Mouse (Mus musculus) myocyte (in vitro differentiated cells): ENCODE results near the gene Micu2. TPM values are rescaled to one million over a fixed set of nuclear protein-coding genes. Genes with fewer than 3 reads are reported as not detected.

ENCODE experiments used
- H3K27me3 ChIP-seq: one replicate; pipeline ENCODE4 v1.6.1; 2011; ENCODE audit not compliant: control insufficient read depth, insufficient read depth, insufficient read length
- H3K36me3 ChIP-seq: one replicate; pipeline ENCODE4 v1.6.1; 2011; ENCODE audit not compliant: control insufficient read depth, insufficient read depth
- H3K4me2 ChIP-seq: one replicate; pipeline ENCODE4 v1.6.1; 2011; ENCODE audit warnings: low read depth, control low read depth
- H3K4me3 ChIP-seq: one replicate; pipeline ENCODE4 v1.5.1; 2011; ENCODE audit warnings: mild to moderate bottlenecking, control low read depth, moderate library complexity
- H3K79me2 ChIP-seq: one replicate; pipeline ENCODE4 v1.6.1; 2011; ENCODE audit not compliant: control insufficient read depth, insufficient read depth
- H3ac ChIP-seq: one replicate; pipeline ENCODE4 v1.6.1; 2011; ENCODE audit not compliant: control insufficient read depth, insufficient read length
- CEBPB ChIP-seq: IDR thresholded peaks from 2 replicates; pipeline ENCODE4 v1.6.1; 2011; ENCODE audit warnings: mild to moderate bottlenecking, moderate library complexity; ENCODE audit not compliant: poor library complexity, insufficient read depth, severe bottlenecking
- E2F4 ChIP-seq: IDR thresholded peaks from one replicate; pipeline ENCODE4 v1.6.1; 2011; ENCODE audit warnings: mild to moderate bottlenecking, control low read depth, moderate library complexity; ENCODE audit not compliant: insufficient read depth
- MAX ChIP-seq: IDR thresholded peaks from one replicate; pipeline ENCODE4 v1.6.1; 2011; ENCODE audit warnings: low read depth, mild to moderate bottlenecking, control low read depth
- MYOD1 ChIP-seq, 3 experiments: IDR thresholded peaks; one replicate each; pipeline ENCODE4 v1.6.1; 2011; ENCODE audit warnings: control low read depth in 2 of 3, low read depth in 2 of 3, mild to moderate bottlenecking in 2 of 3, moderate library complexity in 1 of 3; ENCODE audit not compliant: insufficient read length in 2 of 3, control insufficient read depth in 1 of 3
- MYOG ChIP-seq, 3 experiments: IDR thresholded peaks; one replicate each; pipeline ENCODE4 v1.6.1; 2011; ENCODE audit warnings: control low read depth in 2 of 3, low read depth in 2 of 3, mild to moderate bottlenecking in 2 of 3; ENCODE audit not compliant: insufficient read length in 2 of 3, control insufficient read depth in 1 of 3, insufficient read depth in 1 of 3
- POLR2A ChIP-seq: IDR thresholded peaks from one replicate; pipeline ENCODE4 v1.6.1; 2011; ENCODE audit warnings: low read depth, mild to moderate bottlenecking, control low read depth, moderate library complexity; ENCODE audit not compliant: insufficient read length
- POLR2AphosphoS2 ChIP-seq: IDR thresholded peaks from one replicate; pipeline ENCODE4 v1.6.1; 2011; ENCODE audit warnings: low read depth, control low read depth; ENCODE audit not compliant: insufficient read length
- REST ChIP-seq: IDR thresholded peaks from one replicate; pipeline ENCODE4 v1.6.1; 2011; ENCODE audit warnings: mild to moderate bottlenecking, control low read depth, moderate library complexity; ENCODE audit not compliant: insufficient read depth, insufficient read length
- SRF ChIP-seq: IDR thresholded peaks from one replicate; pipeline ENCODE4 v1.6.1; 2011; ENCODE audit warnings: low read depth; ENCODE audit not compliant: control insufficient read depth, insufficient read length
- TCF12 ChIP-seq: IDR thresholded peaks from one replicate; pipeline ENCODE4 v1.6.1; 2011; ENCODE audit warnings: mild to moderate bottlenecking, control low read depth; ENCODE audit not compliant: poor library complexity, insufficient read depth, severe bottlenecking
- TCF3 ChIP-seq: IDR thresholded peaks from one replicate; pipeline ENCODE4 v1.6.1; 2011; ENCODE audit warnings: low read depth, control low read depth; ENCODE audit not compliant: insufficient read length
- USF1 ChIP-seq: IDR thresholded peaks from one replicate; pipeline ENCODE4 v1.6.1; 2011; ENCODE audit warnings: low read depth, mild to moderate bottlenecking, control low read depth, moderate library complexity
- polyA plus RNA-seq: library from polyadenylated mRNA; unstranded; fragments of >200 nt; fragmentation: generic; extraction: Trizol; gene quantifications from one replicate; pipeline ENCODE4 v1.2.1, GENCODE M21; 2012; ENCODE audit warnings: missing spikeins

The Micu2 gene
- polyA plus RNA-seq, 1 experiment, result 48.2 TPM

- TF ChIP-seq TCF12, result no peak
- no peak for TF ChIP-seq MAX
- H3ac ChIP-seq, result no peak overlapping the region
- H3K36me3 ChIP-seq, result no peaks in the 10 kb centered on the region
- no peaks in the 10 kb centered on the region for H3K27me3 ChIP-seq
- no peaks in the 10 kb centered on the region for H3K79me2 ChIP-seq
- H3K4me3 ChIP-seq, result no peak overlapping the region
- no peak overlapping the region for H3K4me2 ChIP-seq
Measured at GRCm38 (mm10) chr14:58018869-58019268, 19.8 kb upstream of the Micu2 start.

- no peak for TF ChIP-seq POLR2A
- TF ChIP-seq TCF12, result no peak
- no peak for TF ChIP-seq MYOG (IDR thresholded peaks at IDR 0.05; ENCODE audit: control insufficient read depth in 1 of 3, insufficient read depth in 1 of 3, insufficient read length in 2 of 3, low read depth in 2 of 3)
- TF ChIP-seq MYOD1 (IDR thresholded peaks at IDR 0.05; ENCODE audit: control insufficient read depth in 1 of 3, insufficient read length in 2 of 3, low read depth in 2 of 3), result peak; percentile 30 to 70 (median 50)
- Histone ChIP-seq H3K4me3 (no peak overlapping the region), H3K36me3 (no peaks in the 10 kb centered on the region), H3K4me2 (peak overlapping the region; percentile 28), H3ac (no peak overlapping the region), H3K79me2 (peaks cover under 1% of the 10 kb centered on the region), H3K27me3 (no peaks in the 10 kb centered on the region)
Measured at GRCm38 (mm10) chr14:58003852-58004251, 4.8 kb upstream of the Micu2 start.

- Histone ChIP-seq H3K27me3 (no peaks in the 10 kb centered on the region), H3K36me3 (no peaks in the 10 kb centered on the region), H3K4me2 (no peak overlapping the region), H3K79me2 (peaks cover 12% of the 10 kb centered on the region), H3ac (no peak overlapping the region), H3K4me3 (no peak overlapping the region)
- TF ChIP-seq POLR2AphosphoS2, result no peak
- TF ChIP-seq MYOG (IDR thresholded peaks at IDR 0.05; ENCODE audit: control insufficient read depth in 1 of 3, insufficient read depth in 1 of 3, insufficient read length in 2 of 3, low read depth in 2 of 3), result peak in 1 of 3 experiments; percentile 41
- no peak for TF ChIP-seq USF1
Measured at GRCm38 (mm10) chr14:58002161-58002560, 3.1 kb upstream of the Micu2 start.

DNA sequence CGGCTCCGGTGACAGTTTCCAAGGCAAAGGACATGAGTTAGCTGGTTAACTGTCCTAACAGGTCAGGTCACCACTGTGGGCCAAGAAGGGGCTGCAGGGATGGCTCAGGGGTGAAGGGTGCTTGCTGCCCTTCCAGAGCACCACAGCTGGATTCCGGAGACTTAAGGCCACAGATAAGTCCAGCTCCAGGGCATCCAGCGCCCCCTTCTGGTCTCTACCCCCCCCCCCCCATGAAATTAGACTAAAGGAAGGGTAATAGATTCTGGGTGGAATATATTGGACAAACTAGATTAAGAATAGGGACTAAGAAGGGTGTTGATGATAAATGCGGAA is 306 bp upstream of the Micu2 start:
- peak overlapping the region; percentile 34 for H3K4me3 ChIP-seq

DNA sequence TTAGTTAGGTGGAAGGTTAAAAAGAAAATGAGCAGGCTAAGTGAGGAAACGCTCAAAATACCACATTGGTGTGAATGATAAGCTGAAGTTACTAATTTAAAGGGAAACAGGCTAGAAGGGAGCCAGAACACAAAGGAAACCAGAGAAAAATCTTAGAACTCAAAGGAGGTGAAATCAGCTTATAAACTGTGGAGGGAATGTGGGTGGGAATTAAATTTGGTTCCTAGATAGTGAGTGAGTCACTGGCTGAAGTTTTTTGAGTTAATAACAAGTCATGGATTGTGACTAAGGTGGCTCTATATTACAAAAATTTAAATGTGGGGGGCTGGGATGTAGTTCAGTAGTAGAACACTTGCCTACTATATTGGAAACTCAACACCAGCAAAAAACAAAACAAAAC is 1.6 kb downstream of the Micu2 start:
- H3K79me2 ChIP-seq, result peaks cover 44% of the 10 kb centered on the region
- no peak overlapping the region for H3K4me3 ChIP-seq
- no peaks in the 10 kb centered on the region for H3K36me3 ChIP-seq
- no peak overlapping the region for H3ac ChIP-seq
- TF ChIP-seq POLR2AphosphoS2 (no peak), MYOG (IDR thresholded peaks at IDR 0.05; ENCODE audit: control insufficient read depth in 1 of 3, insufficient read depth in 1 of 3, insufficient read length in 2 of 3, low read depth in 2 of 3) (no peak), TCF3 (no peak), MYOD1 (IDR thresholded peaks at IDR 0.05; ENCODE audit: control insufficient read depth in 1 of 3, insufficient read length in 2 of 3, low read depth in 2 of 3) (no peak), REST (no peak), E2F4 (no peak)
- no peaks in the 10 kb centered on the region for H3K27me3 ChIP-seq
- H3K4me2 ChIP-seq, result peak overlapping the region; percentile 80

More for the DNA sequence above, 306 bp upstream of the Micu2 start:
- Histone ChIP-seq H3K4me2 (peak overlapping the region; percentile 73), H3K36me3 (no peaks in the 10 kb centered on the region), H3ac (peak overlapping the region; percentile 17), H3K27me3 (no peaks in the 10 kb centered on the region), H3K79me2 (peaks cover 33% of the 10 kb centered on the region)
- TF ChIP-seq MYOD1 (IDR thresholded peaks at IDR 0.05; ENCODE audit: control insufficient read depth in 1 of 3, insufficient read length in 2 of 3, low read depth in 2 of 3) (no peak), MYOG (IDR thresholded peaks at IDR 0.05; ENCODE audit: control insufficient read depth in 1 of 3, insufficient read depth in 1 of 3, insufficient read length in 2 of 3, low read depth in 2 of 3) (no peak), REST (no peak), TCF3 (no peak), E2F4 (no peak), MAX (no peak), POLR2A (no peak), USF1 (no peak), SRF (no peak), CEBPB (no peak), TCF12 (no peak), POLR2AphosphoS2 (no peak)

GRCm38 (mm10) chr14:57996210-57996609 is 2.9 kb downstream of the Micu2 start:
- Histone ChIP-seq H3K79me2 (peaks cover 51% of the 10 kb centered on the region), H3K27me3 (no peaks in the 10 kb centered on the region), H3K4me2 (no peak overlapping the region), H3K36me3 (no peaks in the 10 kb centered on the region), H3K4me3 (no peak overlapping the region), H3ac (no peak overlapping the region)
- no peak for TF ChIP-seq TCF12
- no peak for TF ChIP-seq POLR2AphosphoS2
- no peak for TF ChIP-seq MAX
